ENCODE assay signal across 8 mouse cellular contexts in the genomic region with DNA sequence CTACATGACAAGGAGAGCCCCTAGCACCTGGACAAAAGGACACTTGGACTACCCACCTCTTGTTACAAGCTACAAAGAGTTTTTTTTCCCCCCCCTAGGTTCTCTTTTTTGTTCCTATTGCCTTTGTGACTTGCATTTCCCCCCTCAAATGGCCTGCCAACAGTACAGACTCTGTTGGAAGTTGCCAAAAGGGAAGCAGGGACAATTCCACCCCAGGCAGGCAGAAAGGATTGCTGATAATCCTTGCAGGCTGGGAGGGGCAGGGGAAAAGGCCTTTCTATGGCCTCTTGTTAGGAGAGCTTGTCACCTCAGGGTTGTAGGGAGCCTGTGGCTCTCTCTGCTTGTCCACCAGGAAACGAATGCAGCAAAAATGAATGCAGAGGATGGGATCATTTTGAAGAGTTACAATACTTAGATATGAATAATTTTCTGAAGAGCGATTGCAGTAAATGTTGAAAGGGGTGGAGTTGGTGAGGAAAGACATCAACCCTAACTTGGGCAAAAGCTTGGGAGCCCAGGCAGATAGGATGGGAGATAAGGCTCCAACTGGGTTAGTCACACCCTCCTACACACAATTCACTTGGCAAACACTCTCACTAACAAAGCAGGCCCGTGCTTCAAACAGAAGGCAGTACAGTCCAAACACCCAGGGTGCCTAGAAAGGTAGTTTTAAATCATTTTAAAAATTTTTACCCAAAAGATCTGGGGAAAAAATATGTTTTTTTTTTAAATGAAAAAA. TPM values are rescaled to one million over a fixed set of nuclear protein-coding genes. Genes with fewer than 3 reads are reported as not detected.
DNase-seq lines count a peak whose midpoint lies in the region; ATAC-seq and TF ChIP-seq lines count a peak whose summit lies in the region.
"Had no signal": no experiment of that assay in that cellular context is flagged by ENCODE, and none has a peak within 500 bp of the region (broad histone marks: within the 10 kb centered on the region; RNA-seq: fewer than 3 reads in every experiment).

No protein-coding gene starts in this region.

- no peaks in the 10 kb centered on the region for H3K36me3 ChIP-seq in midbrain, embryonic 13.5 days
- H3K36me3 ChIP-seq in midbrain, embryonic 15.5 days (replicated peaks), result no peaks in the 10 kb centered on the region
- no peaks in the 10 kb centered on the region for H3K36me3 ChIP-seq in forebrain, embryonic 15.5 days
- no peaks in the 10 kb centered on the region for H3K36me3 ChIP-seq in stomach, embryonic 15.5 days

- peak; percentile 27 for DNase-seq in heart, postnatal 4 days
- no peak for DNase-seq in adrenal gland, adult 18-20 months (ENCODE audit: low spot score in 2 of 2)
- no peak for DNase-seq in cerebellum, adult 2 months
- DNase-seq: thymus, postnatal 25 days had no signal

- no peak for TF ChIP-seq POLR2A in cerebellum, adult 2 months (IDR thresholded peaks at IDR 0.05; ENCODE audit: borderline replicate concordance, insufficient read depth, low read length)

- ATAC-seq in midbrain, embryonic 13.5 days, result no peak
- ATAC-seq in midbrain, embryonic 15.5 days (replicated peaks), result no peak
- ATAC-seq in forebrain, embryonic 15.5 days (replicated peaks), result no peak
- ATAC-seq in stomach, embryonic 15.5 days (ENCODE audit: insufficient read depth, low FRiP score, low read depth), result peak; percentile 43; the same call in 1 of the 2 replicates

- no peak for TF ChIP-seq CTCF in cerebellum, adult 2 months (IDR thresholded peaks at IDR 0.05; ENCODE audit: borderline replicate concordance, insufficient read depth, low read depth, low read length)

- H3K9ac ChIP-seq in midbrain, embryonic 13.5 days (replicated peaks), result no peak overlapping the region
- H3K9ac ChIP-seq in midbrain, embryonic 15.5 days, result no peak overlapping the region
- H3K9ac ChIP-seq in forebrain, embryonic 15.5 days (replicated peaks), result no peak overlapping the region
- no peak overlapping the region for H3K9ac ChIP-seq in stomach, embryonic 15.5 days

- H3K27ac ChIP-seq in midbrain, embryonic 13.5 days, result peak overlapping the region; percentile 35; the same call in 1 of the 2 replicates
- H3K27ac ChIP-seq in midbrain, embryonic 15.5 days, result no peak overlapping the region
- 0 out of 2 replicates have a peak overlapping the region, but pooled peaks have one; percentile 1 for H3K27ac ChIP-seq in forebrain, embryonic 15.5 days (replicated peaks)
- peak overlapping the region; percentile 48 for H3K27ac ChIP-seq in stomach, embryonic 15.5 days
- no peak overlapping the region for H3K27ac ChIP-seq in cerebellum, adult 2 months (ENCODE audit: insufficient read depth, low read length)

- peaks cover 36% of the 10 kb centered on the region for H3K4me1 ChIP-seq in midbrain, embryonic 13.5 days (replicated peaks)
- peaks cover 12% of the 10 kb centered on the region for H3K4me1 ChIP-seq in midbrain, embryonic 15.5 days
- H3K4me1 ChIP-seq in forebrain, embryonic 15.5 days, result peaks cover 37% of the 10 kb centered on the region
- H3K4me1 ChIP-seq in stomach, embryonic 15.5 days, result 0 out of 2 replicates have a peak, but pooled peaks cover 5% of the 10 kb centered on the region
- no peaks in the 10 kb centered on the region for H3K4me1 ChIP-seq in cerebellum, adult 2 months (ENCODE audit: control insufficient read depth, insufficient read depth, low read length)

- H3K4me3 ChIP-seq in midbrain, embryonic 13.5 days (replicated peaks), result no peak overlapping the region
- H3K4me3 ChIP-seq in midbrain, embryonic 15.5 days, result no peak overlapping the region
- H3K4me3 ChIP-seq in forebrain, embryonic 15.5 days, result no peak overlapping the region
- no peak overlapping the region for H3K4me3 ChIP-seq in stomach, embryonic 15.5 days (replicated peaks)
- no peak overlapping the region for H3K4me3 ChIP-seq in cerebellum, adult 2 months (replicated peaks; ENCODE audit: insufficient read depth, low read depth, low read length)

- no peaks in the 10 kb centered on the region for H3K27me3 ChIP-seq in midbrain, embryonic 13.5 days
- no peaks in the 10 kb centered on the region for H3K27me3 ChIP-seq in midbrain, embryonic 15.5 days (replicated peaks)
- H3K27me3 ChIP-seq in forebrain, embryonic 15.5 days, result no peaks in the 10 kb centered on the region
- H3K27me3 ChIP-seq in stomach, embryonic 15.5 days (replicated peaks), result no peaks in the 10 kb centered on the region
- H3K27me3 ChIP-seq in cerebellum, adult 2 months (ENCODE audit: control insufficient read depth, insufficient read depth, low read length), result no peaks in the 10 kb centered on the region

- H3K4me2 ChIP-seq in midbrain, embryonic 13.5 days (replicated peaks), result no peak overlapping the region
- no peak overlapping the region for H3K4me2 ChIP-seq in midbrain, embryonic 15.5 days
- H3K4me2 ChIP-seq in forebrain, embryonic 15.5 days (replicated peaks), result no peak overlapping the region
- no peak overlapping the region for H3K4me2 ChIP-seq in stomach, embryonic 15.5 days

- no peaks in the 10 kb centered on the region for H3K9me3 ChIP-seq in midbrain, embryonic 13.5 days
- no peaks in the 10 kb centered on the region for H3K9me3 ChIP-seq in midbrain, embryonic 15.5 days
- H3K9me3 ChIP-seq in forebrain, embryonic 15.5 days, result no peaks in the 10 kb centered on the region
- no peaks in the 10 kb centered on the region for H3K9me3 ChIP-seq in stomach, embryonic 15.5 days

- 15% methylated on average over 3 of the region's 3 CpGs for WGBS in midbrain, embryonic 13.5 days
- WGBS in midbrain, embryonic 15.5 days, result 11% methylated on average over 3 of the region's 3 CpGs
- 9% methylated on average over 3 of the region's 3 CpGs for WGBS in forebrain, embryonic 15.5 days
- 37% methylated on average over 3 of the region's 3 CpGs for WGBS in stomach, embryonic 15.5 days
- 41% methylated on average over 3 of the region's 3 CpGs for WGBS in cerebellum, adult 2 months

RNA-seq across cellular contexts. Expression of gene Epha4, which starts 52.8 kb away (rescaled TPM):
- 36.5 and 37.5 TPM in 2 replicates for polyA plus RNA-seq in midbrain, embryonic 13.5 days (2015; fragmentation: Nextera tagmentation; extraction: Ambion mirVana)
- 33.0 and 38.5 TPM in 2 replicates for polyA plus RNA-seq in midbrain, embryonic 15.5 days (2015; fragmentation: Nextera tagmentation; extraction: Ambion mirVana)
- polyA plus RNA-seq in forebrain, embryonic 15.5 days (2015; fragmentation: Nextera tagmentation; extraction: Ambion mirVana), result 93.3 and 95.7 TPM in 2 replicates
- 10 to 100 TPM; 22.4 to 25.4 TPM for total RNA-seq in heart, postnatal 4 days (2021)
- 9.4 and 11.8 TPM in 2 replicates for polyA plus RNA-seq in stomach, embryonic 15.5 days (2015; fragmentation: Nextera tagmentation; extraction: Ambion mirVana)
- total RNA-seq in adrenal gland, adult 18-20 months (2021), result 1 to 10 TPM; 2.5 to 2.8 TPM
- polyA plus RNA-seq in cerebellum, adult 2 months (2012; rRNA removed), result 11.6 and 12.5 TPM in 2 replicates

Comparison
In these comparisons a context has a peak if more than half of its experiments do, and no peak if none do; other contexts are left out.
1. H3K27ac ChIP-seq: peak in midbrain, embryonic 13.5 days (single experiment), forebrain, embryonic 15.5 days (single experiment) and stomach, embryonic 15.5 days (single experiment); none in midbrain, embryonic 15.5 days (single experiment) and cerebellum, adult 2 months (single experiment).